Mouse (Mus musculus) natural killer cell, adult 2 months (primary cell): Measurements from ENCODE around the gene Lrrc43.
A peak's percentile ranks its signal among the peaks of the same experiment; 100 is the strongest.

Source experiments
- DNase-seq, 2 experiments: peaks; one replicate each; pipeline ENCODE4 v3.0.0; 2022; ENCODE audit warnings: low spot score in 2 of 2

Gene Lrrc43

DNA sequence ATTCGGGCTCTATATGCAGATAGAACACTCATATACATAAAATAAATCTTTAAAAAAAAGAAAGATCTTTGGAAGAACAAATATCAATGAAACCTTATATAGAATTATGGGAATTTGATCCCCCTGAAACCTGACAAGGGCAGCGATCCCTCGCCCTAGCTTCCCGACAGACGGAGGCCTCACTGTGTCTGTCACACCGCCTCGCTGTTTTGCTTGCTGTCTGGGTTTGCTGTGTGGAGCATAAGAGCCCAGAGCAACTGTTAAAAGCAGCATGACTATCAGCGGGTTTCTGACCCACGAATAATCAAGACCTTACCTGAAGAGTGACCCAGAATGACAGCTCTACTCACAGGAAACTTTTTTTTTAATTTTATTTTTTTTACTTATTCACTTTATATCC is 31.6 kb downstream of the Lrrc43 start:
- DNase-seq = no peak

DNA sequence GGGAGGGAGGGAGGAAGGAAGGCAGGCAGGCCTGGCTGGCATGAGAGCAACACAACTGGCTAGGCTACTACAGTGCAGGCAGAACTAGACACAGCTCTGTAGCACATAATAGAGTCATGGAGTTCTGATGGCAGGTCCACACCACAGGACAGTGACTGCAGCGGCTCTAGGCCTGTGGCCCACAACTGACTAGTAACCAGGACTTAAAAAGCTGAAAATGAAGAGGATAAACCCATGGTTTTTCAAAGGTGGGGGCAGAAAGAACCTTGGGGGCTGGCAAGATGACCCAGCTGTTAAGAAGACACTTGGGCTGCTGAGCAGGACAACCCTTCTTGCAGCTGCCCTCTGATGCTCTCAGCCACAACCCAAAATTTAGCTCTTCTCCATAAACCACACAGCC is 32.5 kb downstream of the Lrrc43 start:
- DNase-seq = no peak

DNA sequence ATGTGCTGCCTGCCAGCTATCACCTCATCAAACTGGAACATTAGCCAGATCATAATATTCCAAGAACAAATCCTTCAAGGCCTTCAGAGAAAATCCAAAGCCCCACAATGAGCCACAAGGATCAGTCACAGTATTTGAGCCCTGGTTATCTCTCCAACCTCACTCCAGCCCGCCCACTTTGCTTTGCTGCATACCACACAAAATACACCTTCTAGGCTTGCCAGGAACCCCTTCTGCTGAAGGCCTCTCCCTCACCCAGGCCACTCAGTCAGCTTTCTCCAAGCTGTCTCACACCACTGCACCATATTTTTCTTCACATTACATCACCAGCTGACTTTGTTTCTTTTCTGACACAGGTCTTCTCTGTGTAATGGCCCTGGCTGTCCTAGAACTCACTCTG is 33.1 kb downstream of the Lrrc43 start:
- DNase-seq = no peak

DNA sequence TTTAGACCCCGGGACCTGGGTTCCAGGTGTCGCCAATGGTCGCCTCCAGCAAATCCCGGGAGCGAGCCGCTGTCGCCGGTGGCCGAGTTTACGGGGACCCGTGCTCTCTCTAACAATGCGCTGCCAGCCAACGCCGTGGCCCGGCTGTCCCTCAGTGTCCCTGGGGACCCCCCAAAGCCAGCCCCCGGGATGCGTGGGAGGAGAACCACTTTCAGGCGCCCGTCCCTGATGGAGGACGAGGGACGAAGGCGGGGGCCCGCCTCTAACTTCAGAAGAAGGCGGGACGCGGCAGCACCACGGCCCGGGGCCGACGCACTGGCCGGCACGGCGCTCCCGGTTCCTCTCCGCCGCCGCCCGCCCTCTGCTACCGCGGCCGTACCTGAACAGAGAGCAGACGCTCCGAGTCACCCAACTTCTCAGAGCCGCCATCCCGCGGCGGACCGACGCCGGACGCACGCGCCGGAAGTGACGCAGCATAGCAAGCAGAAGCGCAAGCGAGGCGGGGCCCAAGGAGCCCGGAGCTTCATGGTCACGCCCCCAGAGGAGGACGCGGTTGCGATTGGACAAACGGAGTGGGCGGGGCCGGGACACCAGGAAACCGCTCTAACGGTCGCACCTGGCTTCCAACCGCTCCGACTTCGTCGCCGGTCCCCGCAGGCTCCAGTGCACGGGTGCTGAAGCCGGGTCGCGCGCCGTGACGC is 34.7 kb downstream of the Lrrc43 start, which contains the start of gene Diablo:
TSS of gene Diablo (minus strand) at position 485 of the 701 bp plus-strand sequence.
- DNase-seq = peak; percentile 98 to 99

DNA sequence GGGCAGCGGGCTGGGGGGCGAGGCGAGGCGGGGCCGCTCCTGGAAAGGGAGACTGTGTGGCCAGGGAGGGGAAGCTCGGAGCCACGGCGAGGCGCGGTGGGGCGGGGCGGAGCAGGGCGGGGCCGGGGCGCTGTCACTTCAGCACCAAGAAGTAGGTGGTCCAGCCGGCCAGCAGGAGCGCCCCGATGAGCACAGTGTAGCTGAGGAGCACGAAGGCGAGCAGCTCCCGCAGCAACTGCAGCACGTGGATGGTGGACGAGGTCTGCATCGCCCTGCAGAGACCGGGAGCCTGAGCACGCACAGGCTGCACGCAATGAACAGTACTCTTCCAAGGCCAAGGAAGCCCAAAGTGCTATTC is 35.3 kb downstream of the Lrrc43 start:
- no peak for DNase-seq

DNA sequence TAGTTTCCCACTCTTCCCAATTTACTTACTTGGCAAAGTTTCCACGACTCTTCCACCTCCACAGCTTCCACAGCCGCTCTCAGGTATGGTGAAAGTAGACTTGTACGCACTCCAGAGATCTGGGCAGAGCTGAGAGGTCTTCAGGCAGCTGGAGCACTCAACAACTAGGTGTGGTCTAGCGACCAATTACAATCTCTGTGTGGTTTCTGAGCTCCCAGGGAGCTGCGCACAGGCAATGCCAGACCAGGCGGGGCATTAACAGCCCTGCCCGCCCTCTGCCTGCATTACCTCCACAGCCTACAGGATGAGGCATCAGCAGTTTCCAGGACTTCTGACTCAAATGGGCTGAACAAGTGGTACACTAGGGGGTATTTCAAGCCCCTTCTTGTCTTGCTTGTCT is 36.2 kb downstream of the Lrrc43 start, which contains the start of gene Gm49027:
TSS of gene Gm49027 (minus strand) at position 208 of the 400 bp plus-strand sequence.
- no peak for DNase-seq

DNA sequence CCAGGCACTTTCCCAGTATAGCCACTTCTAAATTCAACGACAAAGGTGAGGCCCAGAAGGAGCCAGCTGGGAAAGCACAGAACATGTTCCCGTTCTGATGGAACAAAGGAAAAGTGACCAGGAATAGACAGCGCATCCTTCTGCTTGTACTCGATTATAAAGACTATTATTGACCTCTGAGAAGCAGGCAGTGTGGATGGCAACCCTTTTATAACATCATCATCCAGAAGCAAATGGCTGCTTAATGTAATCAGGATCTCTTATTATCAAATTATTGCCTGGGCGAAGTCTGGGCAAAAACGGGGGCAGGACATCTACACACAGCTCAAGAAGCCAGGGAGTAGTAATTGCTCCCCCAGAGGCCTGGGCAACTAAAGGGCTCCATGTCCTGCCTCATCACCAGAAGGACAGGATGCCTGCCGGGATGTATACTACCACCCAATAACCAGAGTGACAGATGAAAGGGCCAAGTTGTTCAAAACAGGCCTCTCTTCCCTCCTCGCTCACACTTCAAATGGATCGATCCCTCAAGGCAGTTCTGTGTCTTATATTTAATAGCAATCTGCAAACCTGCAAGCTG is 36.9 kb downstream of the Lrrc43 start:
- no peak for DNase-seq

DNA sequence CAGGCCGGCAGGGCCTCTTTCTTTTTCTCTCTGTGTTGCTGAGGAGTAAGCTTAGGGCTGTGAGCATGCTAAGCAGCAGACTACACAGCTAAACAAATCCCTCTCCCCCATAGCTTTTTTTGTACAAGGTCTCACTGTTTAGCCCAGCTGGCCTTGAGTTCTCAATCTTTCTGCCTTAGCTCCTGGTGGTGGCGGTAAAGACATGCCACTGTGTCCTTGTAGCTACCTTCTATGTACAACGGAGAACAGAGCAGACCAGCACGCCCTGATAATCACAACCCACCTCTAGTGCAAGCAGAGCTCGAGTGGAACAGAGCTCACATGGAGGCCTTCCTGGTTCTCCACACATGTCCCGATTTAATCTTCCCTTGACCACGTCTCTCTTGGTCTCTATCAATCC is 39.5 kb downstream of the Lrrc43 start:
- DNase-seq = no peak

DNA sequence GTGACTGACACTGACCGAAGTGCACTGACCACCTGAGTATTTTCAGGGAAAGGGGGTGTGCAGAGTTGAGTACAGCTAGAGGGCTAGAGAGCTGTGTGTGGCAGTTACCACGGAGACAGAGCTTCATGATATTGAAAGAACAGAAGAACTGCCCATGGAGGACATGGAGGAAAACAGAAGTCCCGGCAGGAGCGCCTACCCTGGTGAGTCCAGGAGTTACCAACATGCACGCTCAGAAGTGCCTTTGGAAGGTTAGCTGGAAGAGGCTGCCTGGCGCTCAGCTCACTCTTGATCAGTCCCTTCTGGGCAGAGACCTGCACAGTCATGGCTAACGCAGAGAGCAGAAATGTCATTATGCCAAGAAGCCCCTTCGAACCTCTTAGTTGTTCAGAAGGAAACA is 41.0 kb downstream of the Lrrc43 start:
- DNase-seq = peak in 1 of 2 experiments; percentile 0

DNA sequence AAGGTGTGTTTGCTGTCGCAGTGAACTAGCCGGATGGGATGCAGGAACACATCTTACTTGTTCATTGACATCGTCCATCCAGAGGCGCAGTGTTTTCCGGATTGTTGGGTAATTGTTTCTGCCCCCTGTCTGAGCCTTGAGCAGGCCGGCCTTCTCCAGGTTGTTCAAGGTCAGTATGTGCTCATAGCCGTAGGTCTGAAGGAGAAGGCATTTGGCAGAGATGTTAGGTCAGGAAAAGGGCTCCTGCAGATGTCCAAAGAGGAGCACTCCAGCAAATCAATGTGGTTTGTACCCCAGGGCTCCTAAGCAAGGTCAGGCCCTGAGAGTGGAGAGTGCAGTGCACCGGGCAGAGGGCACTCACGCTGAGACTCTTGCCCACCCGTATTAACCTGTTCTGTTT is 44.7 kb downstream of the Lrrc43 start:
- no peak for DNase-seq

DNA sequence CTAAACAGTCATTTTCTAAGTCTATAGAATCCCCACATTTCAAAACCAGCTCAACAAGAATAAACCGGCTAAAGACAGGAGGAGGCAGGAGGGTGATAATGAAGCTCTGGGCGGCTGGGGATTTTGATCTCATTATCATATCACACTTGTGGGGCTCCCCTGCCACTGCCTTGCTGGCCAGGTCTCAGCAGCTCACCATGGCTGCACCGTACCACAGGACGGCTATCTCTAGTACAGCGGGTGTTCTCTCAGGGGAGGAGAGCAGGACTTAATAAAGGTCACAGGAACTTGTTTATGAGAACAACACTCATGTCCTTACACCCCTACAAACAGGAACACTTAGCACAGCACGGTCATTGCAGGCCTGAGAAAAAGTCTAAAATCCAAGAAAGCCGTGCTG is 66.6 kb downstream of the Lrrc43 start:
- no peak for DNase-seq

DNA sequence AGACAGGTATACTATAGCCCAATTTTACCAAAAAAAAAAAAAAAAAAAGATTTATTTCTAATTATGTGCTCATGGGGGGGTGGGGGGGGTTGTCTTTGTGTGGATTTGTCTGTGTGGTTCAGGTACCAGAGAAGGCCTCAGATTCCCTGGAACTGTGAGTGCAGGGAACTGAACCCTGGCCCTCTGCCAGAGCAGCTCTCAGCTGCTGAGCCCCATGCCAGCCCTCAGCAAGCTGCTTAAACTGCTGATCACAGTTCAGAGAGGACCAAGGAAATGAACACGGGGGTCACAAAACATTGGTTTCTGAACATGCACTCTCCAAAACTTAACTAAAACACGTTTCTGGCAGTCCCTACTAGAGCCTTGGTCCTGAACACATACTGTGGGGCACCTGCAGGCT is 67.3 kb downstream of the Lrrc43 start:
- no peak for DNase-seq
